Mouse (Mus musculus) T-helper 2 cell (primary cell): ENCODE data around the gene Fam122b.

Source experiments
- in situ Hi-C: fragments of 300-600 bp; cut with MboI, MseI; formaldehyde crosslinking; loops from one replicate; pipeline ENCODE4 v1.15.1; 2025; ENCODE audit warnings: high pct_unique_total_duplicates

Gene Fam122b

DNA sequence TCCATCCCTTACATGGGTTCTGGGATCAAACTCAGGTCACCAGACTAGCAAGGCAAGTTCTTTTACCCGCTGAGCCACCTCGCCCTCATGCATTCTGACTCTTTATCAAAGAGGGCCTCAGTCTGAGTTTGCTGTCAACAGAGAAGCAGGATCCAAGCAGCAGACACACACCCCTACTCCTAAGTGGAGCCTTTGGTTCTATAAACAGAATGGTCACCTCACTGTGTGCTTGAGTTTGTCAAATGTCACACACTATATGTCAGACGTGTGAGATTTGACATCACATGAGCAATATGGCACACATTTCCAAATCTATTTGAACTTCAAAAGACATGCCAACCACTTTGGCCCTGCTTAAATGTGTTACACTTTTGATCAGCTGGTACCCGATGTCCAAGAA, 71.9 kb downstream of the Fam122b start:
- in situ Hi-C loops = no loop called here

DNA sequence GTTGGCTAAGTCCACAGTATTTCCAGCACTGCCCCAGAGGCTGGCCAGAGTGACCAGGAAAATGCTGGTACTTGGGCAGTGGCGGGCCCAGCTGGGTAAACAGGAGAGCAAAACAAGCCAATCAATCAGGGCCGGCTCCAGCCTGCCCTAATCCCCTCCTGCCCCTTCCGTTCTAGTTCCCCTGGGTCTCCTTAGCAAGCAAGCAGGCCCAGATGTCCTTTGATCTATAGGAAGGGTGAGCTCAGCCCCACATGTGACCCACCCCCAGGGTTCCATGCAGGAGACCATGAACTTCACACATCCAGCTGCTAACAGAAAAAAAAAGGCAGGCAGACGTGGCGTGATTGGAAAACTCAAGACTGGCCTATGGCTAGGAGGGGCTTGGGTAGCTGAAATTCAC, 73.2 kb downstream of the Fam122b start:
- in situ Hi-C loops = no loop called here
